Mouse (Mus musculus) adrenal gland, postnatal 14 days (tissue): ENCODE measurements around the gene P2rx1. TPM values are rescaled to one million over a fixed set of nuclear protein-coding genes. Genes with fewer than 3 reads are reported as not detected.

Experiments used
- DNase-seq: peaks from one replicate; pipeline ENCODE4 v3.0.0; 2021; ENCODE audit warnings: mixed read lengths
- long read RNA-seq, 2 experiments: library from polyadenylated mRNA; stranded (forward); transcript quantifications; one replicate each; pipeline ENCODE4 v2.0.0; 2021
- total RNA-seq: library from RNA; stranded (reverse); gene quantifications from 2 replicates; pipeline ENCODE4 v1.2.3, GENCODE M21; 2021

P2rx1 gene
- total RNA-seq: 0.98 and 1.2 TPM in 2 replicates
- long read RNA-seq, experiment 1, partial matches to known transcripts: 4 of 7 reads
- long read RNA-seq, experiment 1, other reads (novel, unspliced or antisense): 2 of 7 reads
- long read RNA-seq, experiment 2, partial matches to known transcripts: 0 of 2 reads
- long read RNA-seq, experiment 2, other reads (novel, unspliced or antisense): 2 of 2 reads

- peak; percentile 29 for DNase-seq
Observed at GRCm38 (mm10) chr11:72998771-72999170, at the start of gene P2rx1. TSS of gene P2rx1 (plus strand) at chr11:72999103.

GRCm38 (mm10) chr11:72951137-72952000, 47.5 kb upstream of the P2rx1 start:
- DNase-seq: peak; percentile 67

GRCm38 (mm10) chr11:72952226-72952625, 46.7 kb upstream of the P2rx1 start:
- DNase-seq: peak; percentile 32

DNA sequence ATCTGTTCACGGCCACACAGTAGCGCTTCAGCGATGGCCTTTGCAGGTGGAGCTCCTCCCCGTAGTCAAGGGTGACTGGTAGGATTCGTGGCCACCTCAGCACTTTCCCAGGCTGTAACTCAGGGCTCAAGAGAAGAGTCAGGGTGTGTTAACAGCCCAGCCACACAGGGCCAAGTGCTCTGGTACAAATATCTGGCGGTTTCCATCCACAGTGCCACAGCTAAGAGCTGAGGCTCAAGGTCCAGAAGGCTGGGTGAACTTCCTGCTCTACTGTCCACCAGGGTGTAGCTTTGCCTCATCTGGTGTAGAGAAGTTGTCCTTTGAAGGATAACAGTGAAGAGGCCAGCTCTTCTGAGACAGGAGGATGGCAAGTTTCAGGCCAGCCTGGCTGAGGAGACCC, 46.2 kb upstream of the P2rx1 start:
- no peak for DNase-seq

GRCm38 (mm10) chr11:72953116-72953439, 45.8 kb upstream of the P2rx1 start:
- no peak for DNase-seq

DNA sequence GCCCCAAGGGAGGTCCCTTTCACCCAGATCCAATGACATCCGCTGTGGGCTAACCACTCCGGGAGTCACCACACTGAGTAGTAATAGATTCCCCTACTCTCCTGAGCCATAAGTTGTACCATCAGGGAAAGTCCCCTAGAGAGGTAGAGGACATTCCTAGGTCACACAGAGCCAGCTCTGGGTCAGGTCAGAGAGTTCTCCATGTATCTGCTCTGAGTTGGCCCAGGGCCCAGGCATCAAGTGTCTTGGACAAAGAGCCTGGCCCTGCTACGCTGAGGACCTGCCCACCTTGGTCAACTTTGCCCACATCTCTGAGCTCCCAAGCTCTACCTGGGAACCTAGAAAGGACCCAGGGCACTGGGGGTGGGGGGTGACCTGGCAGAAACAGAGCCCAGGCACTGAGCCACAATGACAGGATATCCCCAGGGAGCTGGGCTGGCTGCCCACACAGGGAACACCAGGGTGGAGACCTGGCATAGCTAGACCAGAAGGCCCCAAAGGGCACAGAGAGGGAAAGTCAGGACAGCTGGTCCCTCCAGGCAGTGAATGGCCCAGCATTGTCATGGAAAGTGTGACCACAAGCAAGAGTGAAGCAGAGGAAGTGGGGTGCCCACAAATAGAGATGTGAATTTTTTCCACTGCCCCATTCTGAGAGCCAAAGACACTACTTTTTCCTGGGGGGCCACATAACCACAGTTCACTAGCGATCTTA, 45.3 kb upstream of the P2rx1 start:
- peak; percentile 77 for DNase-seq

DNA sequence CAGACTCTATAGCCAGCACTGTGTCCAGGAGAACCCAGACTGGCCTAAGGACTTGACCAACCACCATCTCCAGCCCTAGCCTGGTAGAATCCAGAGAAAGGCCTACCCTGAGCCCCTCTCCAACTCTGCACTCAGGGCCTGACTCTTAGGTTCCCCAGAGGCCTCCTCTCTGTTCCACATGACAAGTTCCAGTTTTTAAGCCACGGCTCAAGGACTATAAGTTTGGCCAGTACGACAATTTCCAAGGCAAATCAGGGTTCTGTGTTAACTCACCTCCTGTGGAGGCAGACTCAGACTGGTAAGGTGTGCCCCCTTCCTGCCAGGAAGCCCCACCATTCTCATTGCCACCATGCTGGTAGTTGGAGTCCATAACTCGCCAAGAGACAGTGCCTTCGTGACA, 44.7 kb upstream of the P2rx1 start:
- no peak for DNase-seq

- DNase-seq: peak; percentile 27
Observed at GRCm38 (mm10) chr11:72955339-72955974, 43.4 kb upstream of the P2rx1 start.

GRCm38 (mm10) chr11:72957318-72957717, 41.6 kb upstream of the P2rx1 start:
- no peak for DNase-seq

GRCm38 (mm10) chr11:72959924-72960679, 38.8 kb upstream of the P2rx1 start:
- no peak for DNase-seq

DNA sequence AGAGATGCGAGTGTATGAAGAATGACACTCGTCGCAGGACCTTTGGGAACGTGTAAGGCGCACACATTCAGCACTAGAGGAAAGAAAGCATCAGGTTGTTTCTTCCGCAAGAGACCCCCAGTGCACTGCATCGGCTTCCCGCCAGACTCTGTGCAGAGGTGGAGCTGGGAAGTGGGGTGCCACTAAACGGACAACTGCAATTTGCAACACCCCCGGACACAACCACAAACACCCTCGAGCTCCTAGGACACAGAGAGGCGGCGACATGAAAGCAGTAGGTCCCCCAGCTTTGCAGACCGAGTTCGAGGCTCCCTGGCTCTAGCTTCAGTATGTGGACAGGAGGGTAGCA, 38.2 kb upstream of the P2rx1 start:
- DNase-seq: no peak

DNA sequence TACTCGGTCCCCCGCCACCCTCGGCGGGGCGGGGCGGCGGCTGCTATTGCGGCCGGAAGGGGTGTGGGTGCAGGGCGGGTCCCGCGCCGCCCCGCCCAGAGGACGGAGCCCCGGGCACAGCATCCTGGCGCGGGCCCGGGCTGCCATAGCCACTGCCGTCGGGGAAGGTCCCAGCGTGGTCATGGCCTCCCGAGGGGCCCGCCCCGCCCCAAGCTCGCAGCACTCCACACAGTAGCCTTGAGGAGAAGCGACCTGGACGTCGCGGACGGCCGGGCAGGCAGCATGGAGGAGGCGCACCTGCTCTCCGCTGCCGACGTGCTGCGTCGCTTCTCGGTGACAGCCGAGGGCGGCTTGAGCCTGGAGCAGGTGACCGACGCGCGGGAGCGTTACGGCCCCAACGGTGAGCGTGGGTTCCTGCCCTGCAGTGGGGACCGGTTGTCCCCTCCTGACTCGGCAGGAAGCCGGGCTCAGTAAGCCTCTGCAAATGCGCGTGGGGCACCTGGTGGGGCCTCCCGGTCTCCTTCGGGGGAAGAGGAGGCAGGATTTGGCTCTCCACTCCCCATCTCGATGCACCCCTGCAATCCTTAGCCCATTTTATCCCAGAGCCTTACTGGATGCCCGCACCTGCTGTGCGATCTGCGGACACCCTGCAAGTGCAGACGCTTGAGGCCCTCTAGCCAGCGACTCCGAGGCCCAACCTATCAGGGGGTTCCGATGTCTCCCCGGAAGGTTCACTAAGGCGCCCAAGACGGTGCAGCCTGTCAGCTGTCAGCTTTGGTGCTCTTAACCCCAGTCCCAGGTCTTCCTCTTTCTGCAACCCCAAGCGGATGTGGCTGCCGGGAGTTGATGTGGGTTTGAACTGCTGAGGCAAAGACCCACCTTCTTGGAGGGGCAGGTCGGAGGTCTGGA, 37.6 kb upstream of the P2rx1 start, which contains the start of gene Atp2a3:
Gene Atp2a3 (plus strand): TSS at position 98 of the 909 bp plus-strand sequence.
- DNase-seq: peak; percentile 62

GRCm38 (mm10) chr11:72962378-72962777, 36.5 kb upstream of the P2rx1 start:
- no peak for DNase-seq

GRCm38 (mm10) chr11:72963058-72963788, 35.7 kb upstream of the P2rx1 start:
- no peak for DNase-seq

DNA sequence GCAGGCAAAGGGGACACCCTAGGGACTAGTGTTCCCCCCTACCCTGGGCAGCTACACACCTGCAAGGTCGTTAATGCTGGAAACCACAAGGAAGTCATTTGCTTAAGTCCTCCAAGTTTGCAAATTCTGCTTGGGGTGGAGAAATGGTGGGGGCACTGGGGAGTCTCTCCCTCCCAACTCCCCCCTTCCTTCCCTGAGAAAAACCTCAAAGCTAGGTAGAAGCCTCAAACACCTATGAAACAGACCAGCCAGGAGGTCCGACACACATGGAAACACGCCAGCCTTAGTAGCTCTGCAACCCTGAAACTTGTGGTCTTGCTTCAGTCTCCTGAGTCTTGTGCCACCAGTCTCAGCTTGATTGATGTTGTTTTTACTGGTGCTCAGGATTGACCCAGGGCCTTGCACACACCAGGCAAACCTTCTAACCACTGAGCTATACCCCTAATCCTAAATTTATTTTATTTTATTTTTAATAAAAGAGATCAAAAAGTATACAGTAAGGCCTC, 35.1 kb upstream of the P2rx1 start:
- peak; percentile 46 for DNase-seq

- DNase-seq: peak; percentile 66
Observed at GRCm38 (mm10) chr11:72974995-72975503, 23.9 kb upstream of the P2rx1 start.

DNA sequence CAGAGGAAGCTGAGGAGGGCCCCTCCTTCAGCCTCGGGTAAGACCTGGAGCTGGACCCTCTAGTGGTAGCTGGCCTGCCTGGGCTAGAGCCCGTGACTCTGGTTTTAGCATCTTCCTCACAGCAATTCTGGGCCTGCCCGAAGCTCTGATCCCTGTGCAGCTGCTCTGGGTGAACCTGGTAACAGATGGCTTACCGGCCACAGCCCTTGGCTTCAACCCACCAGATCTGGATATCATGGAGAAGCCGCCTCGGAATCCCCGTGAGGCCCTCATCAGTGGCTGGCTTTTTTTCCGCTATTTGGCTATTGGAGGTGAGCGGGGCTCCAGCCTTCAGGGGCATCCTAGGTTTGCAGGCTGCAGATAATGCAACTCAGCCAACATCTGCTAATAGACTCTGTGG, 16.4 kb upstream of the P2rx1 start:
- no peak for DNase-seq

- DNase-seq: no peak
Observed at GRCm38 (mm10) chr11:72983283-72983682, 15.6 kb upstream of the P2rx1 start.

DNA sequence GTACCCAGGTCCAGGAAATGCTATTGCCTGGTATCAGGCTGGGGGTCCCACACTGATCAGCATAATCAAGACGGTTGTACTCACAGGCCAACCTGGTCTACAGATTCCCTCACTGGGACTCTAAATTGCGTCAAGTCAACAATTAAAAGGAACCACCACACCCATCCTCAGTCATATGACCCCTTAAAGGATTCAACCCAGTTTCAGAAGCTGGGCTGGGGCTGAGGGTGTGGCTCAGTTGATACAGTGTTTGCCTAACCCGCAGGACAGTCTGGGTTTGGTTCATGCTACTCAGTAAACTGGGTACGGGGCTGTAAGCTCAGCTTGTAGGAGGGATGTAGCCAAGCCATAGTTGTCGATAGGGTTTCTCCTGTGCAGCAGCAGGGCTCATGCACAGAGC, 12.2 kb upstream of the P2rx1 start:
- DNase-seq: no peak

DNA sequence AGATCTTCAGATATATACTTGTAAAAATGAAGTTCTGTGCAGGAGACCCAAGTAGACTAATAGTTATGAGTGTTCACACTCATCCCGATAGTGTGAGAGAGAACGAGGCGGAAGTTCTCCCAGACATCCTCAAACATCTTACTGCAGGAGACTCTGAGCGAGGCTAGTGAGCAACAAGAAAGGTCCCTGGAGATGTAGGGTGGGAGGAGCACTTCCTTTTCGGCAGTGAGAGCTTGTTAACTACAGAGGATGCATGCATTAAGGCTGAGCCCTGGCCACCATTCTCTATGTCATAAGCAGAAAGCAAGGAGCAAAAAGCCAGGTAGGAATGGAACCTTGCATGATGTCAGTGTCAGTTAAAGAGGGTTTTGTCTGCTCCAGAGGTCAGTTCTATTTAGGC, 11.7 kb upstream of the P2rx1 start:
- no peak for DNase-seq
